Mouse (Mus musculus) lung, adult 2 months (tissue): ENCODE measurements around the gene Gm19426. TPM values are rescaled to one million over a fixed set of nuclear protein-coding genes. Genes with fewer than 3 reads are reported as not detected.

Experiments used
- DNase-seq: peaks from one replicate; pipeline ENCODE4 v3.0.0; 2022
- H3K4me1 ChIP-seq: fragments of 200-500 bp; 2 replicates; pipeline ENCODE4 v1.6.1; 2011; ENCODE audit warnings: low read length; ENCODE audit not compliant: control insufficient read depth, insufficient read depth
- H3K4me3 ChIP-seq: fragments of 200-500 bp; replicated peaks from 2 replicates; pipeline ENCODE3; 2011; ENCODE audit warnings: low read depth, mild to moderate bottlenecking, control low read depth, low read length; ENCODE audit errors: extremely low read depth
- CTCF ChIP-seq: fragments of 200-500 bp; IDR thresholded peaks from 2 replicates; pipeline ENCODE4 v1.5.1; 2011; ENCODE audit warnings: mild to moderate bottlenecking, low read length, control low read depth; ENCODE audit not compliant: insufficient read depth
- POLR2A ChIP-seq: fragments of 200-500 bp; IDR thresholded peaks from 2 replicates; pipeline ENCODE4 v1.6.1; 2011; ENCODE audit warnings: low read depth, mild to moderate bottlenecking, control low read depth, low read length, borderline replicate concordance; ENCODE audit errors: extremely low read depth
- WGBS: fragments of 180-500 bp; shearing (Covaris S2); methylation state at CpG from one replicate; pipeline ENCODE4 v1.1.7; 2018; 5-methylcytosine and 5-hydroxymethylcytosine counted together
- polyA plus RNA-seq: library from polyadenylated mRNA; depleted of rRNA; stranded (reverse); fragments of >200 nt; gene quantifications from 2 replicates; pipeline ENCODE4 v1.2.3, GENCODE M21; 2012; rRNA removed

Gm19426 gene
- polyA plus RNA-seq = 1.8 and 4.1 TPM in 2 replicates

- peak; percentile 29; the same call in 1 of the 2 replicates for TF ChIP-seq POLR2A
- TF ChIP-seq CTCF = no peak
- Histone ChIP-seq H3K4me3 (peak within 1 kb of the TSS; percentile 48), H3K4me1 (peaks cover 4% of the 10 kb centered on the region; the same call in 1 of the 2 replicates)
- DNase-seq = peak; percentile 64
- WGBS = 1% methylated on average over 25 of the region's 25 CpGs
These were observed at the start of gene Gm19426 for GRCm38 (mm10) chr2:84743561-84743960. Gm19426 (minus strand) TSS chr2:84743655.

GRCm38 (mm10) chr2:84793154-84793553 lies 49.7 kb upstream of the Gm19426 start:
- TF ChIP-seq POLR2A (no peak), CTCF (no peak)
- no peak for DNase-seq
- Histone ChIP-seq H3K4me3 (no peak overlapping the region), H3K4me1 (no peaks in the 10 kb centered on the region; the same call in 1 of the 2 replicates)
- 90% methylated on average over 3 of the region's 3 CpGs for WGBS

GRCm38 (mm10) chr2:84792516-84792915 lies 49.1 kb upstream of the Gm19426 start:
- TF ChIP-seq POLR2A (no peak), CTCF (no peak)
- no peak for DNase-seq
- no peak overlapping the region for H3K4me3 ChIP-seq
- WGBS = 20% methylated on average over 3 of the region's 3 CpGs
- H3K4me1 ChIP-seq = no peaks in the 10 kb centered on the region

GRCm38 (mm10) chr2:84790418-84790817 lies 47.0 kb upstream of the Gm19426 start:
- TF ChIP-seq POLR2A (no peak), CTCF (no peak)
- no peak for DNase-seq
- no peak overlapping the region for H3K4me3 ChIP-seq
- H3K4me1 ChIP-seq = no peaks in the 10 kb centered on the region
- WGBS = 56% methylated on average over 9 of the region's 9 CpGs

GRCm38 (mm10) chr2:84788316-84788715 lies 44.9 kb upstream of the Gm19426 start:
- no peak for TF ChIP-seq CTCF
- TF ChIP-seq POLR2A = no peak
- Histone ChIP-seq H3K4me3 (no peak overlapping the region), H3K4me1 (no peaks in the 10 kb centered on the region)
- 61% methylated on average over 3 of the region's 3 CpGs for WGBS
- no peak for DNase-seq

GRCm38 (mm10) chr2:84783840-84784566 lies 40.5 kb upstream of the Gm19426 start:
- WGBS = 52% methylated on average over 3 of the region's 3 CpGs
- no peak for DNase-seq
- no peak overlapping the region for H3K4me3 ChIP-seq
- TF ChIP-seq CTCF (no peak), POLR2A (no peak)
- no peaks in the 10 kb centered on the region for H3K4me1 ChIP-seq

GRCm38 (mm10) chr2:84783315-84783714 lies 39.9 kb upstream of the Gm19426 start:
- WGBS = 79% methylated on average over 1 of the region's 1 CpGs
- no peak overlapping the region for H3K4me3 ChIP-seq
- TF ChIP-seq CTCF (no peak), POLR2A (no peak)
- DNase-seq = no peak
- no peaks in the 10 kb centered on the region for H3K4me1 ChIP-seq

- DNase-seq = no peak
- Histone ChIP-seq H3K4me3 (no peak overlapping the region), H3K4me1 (no peaks in the 10 kb centered on the region)
- WGBS = 41% methylated on average over 6 of the region's 6 CpGs
- TF ChIP-seq POLR2A (no peak), CTCF (peak; percentile 24; the same call in 1 of the 2 replicates)
These were observed 35.8 kb upstream of the Gm19426 start for GRCm38 (mm10) chr2:84779210-84779609.

- H3K4me3 ChIP-seq = no peak overlapping the region
- no peaks in the 10 kb centered on the region for H3K4me1 ChIP-seq
- WGBS = 52% methylated on average over 3 of the region's 3 CpGs
- DNase-seq = no peak
- TF ChIP-seq CTCF (no peak), POLR2A (no peak)
These were observed 34.3 kb upstream of the Gm19426 start for GRCm38 (mm10) chr2:84777706-84778105.

- no peak for DNase-seq
- Histone ChIP-seq H3K4me1 (no peaks in the 10 kb centered on the region), H3K4me3 (no peak overlapping the region)
- TF ChIP-seq CTCF = no peak
- WGBS = 58% methylated on average over 6 of the region's 6 CpGs
These were observed 32.2 kb upstream of the Gm19426 start for GRCm38 (mm10) chr2:84775665-84776064.
